Mouse (Mus musculus) E14TG2a.4 (cell line): ENCODE results near the gene Rpgrip1.

Experiments
- CTCF ChIP-seq: conservative IDR thresholded peaks from 2 replicates; pipeline ENCODE4 v1.5.1; 2014; ENCODE audit warnings: low read length
- NANOG ChIP-seq: IDR thresholded peaks from 2 replicates; pipeline ENCODE4 v1.6.1; 2014; ENCODE audit warnings: borderline replicate concordance, low read length, mixed read lengths
- POU5F1 ChIP-seq: IDR thresholded peaks from 2 replicates; pipeline ENCODE4 v1.6.1; 2014; ENCODE audit warnings: low read length, borderline replicate concordance

DNA sequence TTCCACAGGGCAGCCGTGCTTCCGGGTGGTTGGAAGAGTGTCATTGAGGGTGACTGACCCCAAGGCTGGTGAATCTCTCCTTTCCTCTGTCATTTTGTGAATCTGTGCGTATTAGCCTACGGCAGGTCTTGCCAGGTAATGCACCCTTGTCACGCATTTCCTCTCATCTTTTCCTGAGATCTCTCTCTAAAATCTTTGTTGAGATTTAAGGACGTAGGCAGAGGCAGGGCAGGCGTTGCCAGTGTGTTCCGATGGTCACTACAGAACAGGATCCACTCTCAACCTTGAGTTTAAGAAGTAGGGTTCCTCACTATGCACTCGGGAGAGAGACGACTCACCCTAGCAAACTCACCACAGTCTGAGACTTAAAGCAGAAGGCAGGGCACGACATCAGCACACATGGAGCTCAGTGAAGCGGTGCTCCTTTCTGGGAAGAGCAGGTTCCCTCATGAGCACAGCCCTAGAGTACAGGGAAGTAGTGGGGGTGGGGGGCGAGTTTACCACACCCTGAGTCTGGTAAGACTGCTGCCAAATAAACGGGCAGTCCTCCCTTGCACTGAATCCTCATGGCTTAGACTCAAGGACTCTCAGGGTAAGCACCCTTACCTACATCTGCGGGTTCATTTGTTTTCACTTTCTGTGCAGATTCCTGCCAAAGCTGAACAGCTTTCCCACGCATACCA lies 31.1 kb downstream of the Rpgrip1 start:
- TF ChIP-seq CTCF: no peak
- TF ChIP-seq POU5F1: no peak
- TF ChIP-seq NANOG: no peak
